Mouse (Mus musculus) ovary, adult 2 months (tissue): ENCODE results near the gene Wnk3. TPM values are rescaled to one million over a fixed set of nuclear protein-coding genes. Genes with fewer than 3 reads are reported as not detected.

Experiments
- polyA plus RNA-seq: library from polyadenylated mRNA; depleted of rRNA; stranded (reverse); fragments of >200 nt; gene quantifications from 2 replicates; pipeline ENCODE4 v1.2.3, GENCODE M21; 2012; rRNA removed

Wnk3 gene
- polyA plus RNA-seq, result 0.46 and 0.64 TPM in 2 replicates

GRCm38 (mm10) chrX:151197778-151198177 lies at the start of gene Wnk3:
Wnk3 (plus strand) TSS chrX:151198078.

GRCm38 (mm10) chrX:151343761-151344500 lies 146.1 kb downstream of the Wnk3 start, which contains the start of gene Fam120c:
Fam120c (plus strand) TSS chrX:151344175.

Other genes starting within 250 kb of the Wnk3 start
- gene Gnl3l, start 180.8 kb upstream of the Wnk3 start, polyA plus RNA-seq, result 8.8 and 9.1 TPM in 2 replicates
- 24.2 and 27.3 TPM in 2 replicates for gene Fgd1, start 151.9 kb upstream of the Wnk3 start, polyA plus RNA-seq
- gene Tsr2, start 101.5 kb upstream of the Wnk3 start, polyA plus RNA-seq, result 4.4 and 6.7 TPM in 2 replicates
- gene Fam120c, start 146.1 kb downstream of the Wnk3 start, polyA plus RNA-seq, result 8.2 and 9.4 TPM in 2 replicates